Mouse (Mus musculus) right cerebral cortex, postnatal 25 days (tissue): ENCODE results near the gene Mknk2.
A peak's percentile ranks its signal among the peaks of the same experiment; 100 is the strongest.

Experiments used
- DNase-seq: peaks from one replicate; pipeline ENCODE4 v3.0.0; 2022

Mknk2 gene

GRCm38 (mm10) chr10:80692249-80693165, 14.6 kb upstream of the Mknk2 start:
- DNase-seq, result no peak

GRCm38 (mm10) chr10:80687850-80688249, 9.9 kb upstream of the Mknk2 start:
- DNase-seq, result no peak

- no peak for DNase-seq
Measured at GRCm38 (mm10) chr10:80686617-80687016, 8.7 kb upstream of the Mknk2 start.

- DNase-seq, result no peak
Measured at GRCm38 (mm10) chr10:80684984-80685383, 7.1 kb upstream of the Mknk2 start.

GRCm38 (mm10) chr10:80684214-80684613, 6.3 kb upstream of the Mknk2 start:
- DNase-seq, result peak; percentile 47

- no peak for DNase-seq
Measured at GRCm38 (mm10) chr10:80683647-80684046, 5.7 kb upstream of the Mknk2 start.

GRCm38 (mm10) chr10:80682003-80682402, 4.1 kb upstream of the Mknk2 start:
- no peak for DNase-seq

GRCm38 (mm10) chr10:80680260-80680696, 2.4 kb upstream of the Mknk2 start:
- DNase-seq, result no peak

- DNase-seq, result no peak
Measured at GRCm38 (mm10) chr10:80679556-80680259, 1.8 kb upstream of the Mknk2 start.

GRCm38 (mm10) chr10:80678601-80679377, 877 bp upstream of the Mknk2 start:
- DNase-seq, result no peak

GRCm38 (mm10) chr10:80677128-80677875, 610 bp downstream of the Mknk2 start:
- no peak for DNase-seq

GRCm38 (mm10) chr10:80676198-80676928, 1.5 kb downstream of the Mknk2 start:
- DNase-seq, result peak; percentile 100

GRCm38 (mm10) chr10:80675405-80676197, 2.3 kb downstream of the Mknk2 start:
- peak; percentile 22 for DNase-seq

GRCm38 (mm10) chr10:80674851-80675404, 3.0 kb downstream of the Mknk2 start:
- DNase-seq, result no peak

GRCm38 (mm10) chr10:80674161-80674711, 3.7 kb downstream of the Mknk2 start:
- no peak for DNase-seq

GRCm38 (mm10) chr10:80673690-80674089, 4.2 kb downstream of the Mknk2 start:
- DNase-seq, result no peak

GRCm38 (mm10) chr10:80671936-80672690, 5.8 kb downstream of the Mknk2 start:
- DNase-seq, result no peak

GRCm38 (mm10) chr10:80671251-80671650, 6.7 kb downstream of the Mknk2 start:
- DNase-seq, result no peak

GRCm38 (mm10) chr10:80670531-80670930, 7.4 kb downstream of the Mknk2 start:
- no peak for DNase-seq
